Mouse (Mus musculus) forebrain, embryonic 10.5 days (tissue): ENCODE data around the gene Kctd8. TPM values are rescaled to one million over a fixed set of nuclear protein-coding genes. Genes with fewer than 3 reads are reported as not detected.

Experiments used
- DNase-seq: peaks from one replicate; pipeline ENCODE4 v3.0.0-alpha.2; 2017; ENCODE audit warnings: low spot score; ENCODE audit errors: extremely low spot score
- H3K27ac ChIP-seq: fragments of 300-500 bp; sonication (generic); 2 replicates; pipeline ENCODE4 v1.5.1; 2016; ENCODE audit warnings: mild to moderate bottlenecking
- H3K27me3 ChIP-seq: fragments of 300-500 bp; sonication (generic); 2 replicates; pipeline ENCODE4 v1.6.1; 2016; ENCODE audit warnings: mild to moderate bottlenecking; ENCODE audit not compliant: poor library complexity, severe bottlenecking
- H3K36me3 ChIP-seq: fragments of 300-500 bp; sonication (generic); replicated peaks from 2 replicates; pipeline ENCODE4 v1.6.1; 2016; ENCODE audit warnings: mild to moderate bottlenecking, moderate library complexity
- H3K4me1 ChIP-seq: fragments of 300-500 bp; sonication (generic); 2 replicates; pipeline ENCODE4 v1.6.1; 2016
- H3K4me3 ChIP-seq: fragments of 300-500 bp; sonication (generic); 2 replicates; pipeline ENCODE4 v1.5.1; 2016; ENCODE audit warnings: mild to moderate bottlenecking, moderate library complexity
- H3K9me3 ChIP-seq: fragments of 300-500 bp; sonication (generic); 2 replicates; pipeline ENCODE4 v1.6.1; 2016; ENCODE audit warnings: mild to moderate bottlenecking, moderate library complexity
- WGBS: fragments of 180-500 bp; shearing (Covaris S2); methylation state at CpG from one replicate; pipeline ENCODE4 v1.1.7; 2016; 5-methylcytosine and 5-hydroxymethylcytosine counted together
- polyA plus RNA-seq: library from polyadenylated mRNA; unstranded; fragments of >200 nt; fragmentation: Nextera tagmentation; extraction: Ambion mirVana; gene quantifications from 2 replicates; pipeline ENCODE4 v1.2.1, GENCODE M21; 2016

Kctd8 gene
- 0.30 and 0.68 TPM in 2 replicates for polyA plus RNA-seq

DNA sequence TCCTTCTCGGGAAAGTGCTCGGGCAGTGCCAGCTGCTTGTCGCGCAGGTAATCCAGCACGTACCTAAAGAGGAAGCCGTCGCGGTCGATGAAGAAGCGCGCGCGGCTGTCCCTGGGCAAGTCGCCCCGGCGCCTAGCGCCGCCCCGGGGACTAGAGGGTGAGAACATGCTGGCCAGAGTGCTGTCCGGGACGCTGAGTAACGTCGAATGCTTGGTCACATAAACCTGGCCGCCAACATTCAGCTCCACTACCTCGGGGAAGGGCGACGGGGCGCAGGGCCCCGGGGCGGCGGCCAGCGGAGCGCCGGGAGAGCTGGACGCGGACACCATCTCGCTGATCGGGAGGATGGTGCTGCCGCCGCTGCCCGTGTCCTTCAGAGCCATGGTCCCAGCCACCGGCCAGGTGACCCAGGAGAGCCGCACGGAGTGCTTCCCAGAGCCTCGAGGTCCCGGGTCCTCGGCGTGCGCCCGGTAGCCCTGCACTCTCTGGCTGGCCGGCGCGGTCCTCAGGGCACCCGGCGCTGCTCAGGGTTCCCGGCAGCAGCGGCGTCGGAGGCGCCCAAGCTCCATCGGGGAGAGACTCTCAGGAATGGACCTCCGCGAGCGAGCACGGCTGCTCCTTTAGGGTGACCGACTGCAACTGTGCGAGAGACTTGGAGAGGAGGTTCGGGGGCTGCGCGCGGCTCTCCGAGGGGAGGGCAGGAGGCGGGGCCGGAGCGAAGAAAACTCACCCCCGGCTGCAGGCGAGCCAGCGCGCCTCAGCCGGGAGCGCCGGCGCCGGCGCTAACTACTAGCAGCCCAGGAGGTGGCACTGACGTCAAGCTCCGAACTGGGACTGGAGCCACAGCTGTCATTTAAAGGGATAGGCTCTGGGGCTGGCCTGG is at the start of gene Kctd8:
Gene Kctd8 (minus strand): TSS at position 761 of the 883 bp plus-strand sequence.
- Histone ChIP-seq H3K27ac (peak within 1 kb of the TSS; percentile 70), H3K4me1 (peaks cover 21% of the 10 kb centered on the region), H3K27me3 (peaks cover 53% of the 10 kb centered on the region), H3K9me3 (no peaks in the 10 kb centered on the region), H3K36me3 (no peaks in the 10 kb centered on the region), H3K4me3 (peak within 1 kb of the TSS; percentile 63)
- peak; percentile 72 for DNase-seq
- under 1% methylated on average over 87 of the region's 87 CpGs for WGBS

GRCm38 (mm10) chr5:69379072-69379471 is 37.6 kb upstream of the Kctd8 start:
- no peak for DNase-seq
- Histone ChIP-seq H3K27me3 (no peaks in the 10 kb centered on the region), H3K27ac (no peak overlapping the region), H3K36me3 (no peaks in the 10 kb centered on the region), H3K4me1 (no peaks in the 10 kb centered on the region), H3K9me3 (no peaks in the 10 kb centered on the region), H3K4me3 (no peak overlapping the region)
- 96% methylated on average over 4 of the region's 4 CpGs for WGBS

GRCm38 (mm10) chr5:69350596-69350995 is 9.1 kb upstream of the Kctd8 start:
- WGBS: 93% methylated on average over 3 of the region's 3 CpGs
- no peak overlapping the region for H3K27ac ChIP-seq
- no peak for DNase-seq
- no peaks in the 10 kb centered on the region for H3K9me3 ChIP-seq
- H3K27me3 ChIP-seq: no peaks in the 10 kb centered on the region
- H3K36me3 ChIP-seq: no peaks in the 10 kb centered on the region
- no peak overlapping the region for H3K4me3 ChIP-seq
- H3K4me1 ChIP-seq: no peaks in the 10 kb centered on the region

- Histone ChIP-seq H3K9me3 (no peaks in the 10 kb centered on the region), H3K27me3 (peaks cover 53% of the 10 kb centered on the region), H3K27ac (0 out of 2 replicates have a peak overlapping the region, but pooled peaks have one; percentile 30), H3K4me3 (peak overlapping the region; percentile 63), H3K4me1 (peaks cover 21% of the 10 kb centered on the region), H3K36me3 (no peaks in the 10 kb centered on the region)
- DNase-seq: peak; percentile 65
- 1% methylated on average over 44 of the region's 44 CpGs for WGBS
These were observed 1.2 kb downstream of the Kctd8 start for GRCm38 (mm10) chr5:69340102-69340918.

GRCm38 (mm10) chr5:69339623-69339970 is 1.9 kb downstream of the Kctd8 start:
- H3K4me3 ChIP-seq: peak overlapping the region; percentile 63; the same call in 1 of the 2 replicates
- DNase-seq: no peak
- WGBS: 87% methylated on average over 6 of the region's 6 CpGs
- H3K27ac ChIP-seq: no peak overlapping the region
- H3K27me3 ChIP-seq: peaks cover 53% of the 10 kb centered on the region
- H3K4me1 ChIP-seq: peaks cover 21% of the 10 kb centered on the region
- no peaks in the 10 kb centered on the region for H3K36me3 ChIP-seq
- no peaks in the 10 kb centered on the region for H3K9me3 ChIP-seq

- WGBS: 68% methylated on average over 4 of the region's 4 CpGs
- Histone ChIP-seq H3K36me3 (no peaks in the 10 kb centered on the region), H3K9me3 (no peaks in the 10 kb centered on the region), H3K4me3 (no peak overlapping the region), H3K4me1 (peaks cover 21% of the 10 kb centered on the region), H3K27ac (no peak overlapping the region), H3K27me3 (peaks cover 53% of the 10 kb centered on the region)
- no peak for DNase-seq
These were observed 2.4 kb downstream of the Kctd8 start for GRCm38 (mm10) chr5:69338916-69339622.

DNA sequence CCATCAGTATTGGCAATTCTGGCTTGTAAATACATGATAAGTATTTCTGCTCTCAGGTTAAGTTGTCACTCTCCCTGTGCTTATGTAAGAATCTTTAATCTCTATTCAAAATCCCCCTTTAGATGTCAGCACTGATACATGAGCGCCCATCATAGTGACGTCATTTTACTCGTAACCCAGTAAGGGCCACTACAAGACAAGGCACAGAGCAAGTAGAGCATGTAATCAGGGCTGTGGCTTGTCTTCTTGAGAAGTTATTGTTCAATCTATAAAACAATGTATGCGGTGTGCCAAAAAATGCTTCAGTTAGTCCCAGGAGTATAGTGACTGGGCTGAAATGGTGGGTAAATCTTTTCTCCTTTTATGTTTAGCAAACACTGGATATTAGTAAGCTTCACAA is 13.9 kb downstream of the Kctd8 start:
- Histone ChIP-seq H3K4me3 (no peak overlapping the region), H3K27ac (no peak overlapping the region), H3K27me3 (peaks cover 40% of the 10 kb centered on the region), H3K4me1 (peaks cover 10% of the 10 kb centered on the region), H3K36me3 (no peaks in the 10 kb centered on the region), H3K9me3 (no peaks in the 10 kb centered on the region)
- WGBS: 77% methylated on average over 4 of the region's 4 CpGs
- DNase-seq: no peak

DNA sequence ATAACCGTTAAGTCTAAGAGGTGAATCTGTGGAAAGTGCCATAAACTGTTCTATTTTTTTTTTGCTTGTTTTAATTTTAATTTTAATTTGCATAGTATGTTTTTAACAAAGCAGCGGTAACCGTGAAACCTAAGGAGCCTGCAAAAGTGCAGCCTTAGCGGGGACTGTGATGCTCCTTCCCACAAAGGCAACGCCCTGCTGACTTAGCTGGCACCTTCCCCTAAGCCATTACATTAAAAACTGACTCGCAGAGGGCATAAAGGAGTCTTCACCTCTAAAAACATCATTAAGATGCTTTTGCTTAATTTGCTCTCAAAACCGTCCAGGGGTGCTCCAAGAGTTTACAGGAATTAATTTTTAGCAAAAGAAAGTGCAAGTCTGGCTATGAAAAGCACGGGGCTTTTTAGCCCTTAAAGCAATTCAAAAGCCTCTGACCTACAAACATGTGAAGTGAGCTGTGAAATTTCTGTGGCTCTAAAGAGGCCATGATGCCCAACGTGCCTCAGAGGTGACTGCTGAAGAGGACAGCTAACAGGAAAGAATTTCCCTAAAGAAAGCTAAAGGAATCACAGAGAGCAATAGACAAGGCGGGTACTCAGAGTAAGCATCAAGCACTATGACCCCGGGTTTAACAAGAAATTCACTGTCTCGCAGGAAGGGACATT is 16.8 kb downstream of the Kctd8 start:
- Histone ChIP-seq H3K27ac (no peak overlapping the region), H3K27me3 (peaks cover 64% of the 10 kb centered on the region), H3K9me3 (no peaks in the 10 kb centered on the region), H3K4me1 (peaks cover 10% of the 10 kb centered on the region), H3K4me3 (no peak overlapping the region), H3K36me3 (no peaks in the 10 kb centered on the region)
- DNase-seq: no peak
- WGBS: 39% methylated on average over 12 of the region's 12 CpGs

DNA sequence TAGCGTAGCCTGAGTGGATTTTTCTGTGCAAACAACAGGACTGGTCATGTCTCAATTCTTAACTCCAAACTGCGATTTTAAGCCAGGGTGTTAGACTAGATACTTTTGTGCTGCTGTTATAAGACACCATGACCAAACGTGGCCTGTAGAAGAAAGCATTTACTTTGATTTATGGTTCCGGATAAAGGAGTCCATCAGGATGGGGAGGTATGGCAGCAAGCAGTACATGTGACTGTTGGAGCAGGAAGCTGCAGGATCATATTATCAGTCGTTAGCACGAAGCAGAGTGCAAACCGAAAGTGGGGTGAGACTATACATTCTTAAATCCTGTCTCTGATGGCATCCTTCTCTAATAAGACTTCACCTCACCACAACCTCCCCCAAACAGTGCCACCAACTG is 28.9 kb downstream of the Kctd8 start:
- no peaks in the 10 kb centered on the region for H3K27me3 ChIP-seq
- H3K4me3 ChIP-seq: no peak overlapping the region
- no peaks in the 10 kb centered on the region for H3K9me3 ChIP-seq
- H3K27ac ChIP-seq: no peak overlapping the region
- no peak for DNase-seq
- no peaks in the 10 kb centered on the region for H3K36me3 ChIP-seq
- WGBS: 87% methylated on average over 7 of the region's 7 CpGs
- no peaks in the 10 kb centered on the region for H3K4me1 ChIP-seq

GRCm38 (mm10) chr5:69301665-69302064 is 39.8 kb downstream of the Kctd8 start:
- H3K9me3 ChIP-seq: no peaks in the 10 kb centered on the region
- 50% methylated on average over 1 of the region's 1 CpGs for WGBS
- H3K4me3 ChIP-seq: no peak overlapping the region
- no peaks in the 10 kb centered on the region for H3K36me3 ChIP-seq
- H3K4me1 ChIP-seq: no peaks in the 10 kb centered on the region
- DNase-seq: no peak
- H3K27me3 ChIP-seq: no peaks in the 10 kb centered on the region
- no peak overlapping the region for H3K27ac ChIP-seq

GRCm38 (mm10) chr5:69292353-69292752 is 49.1 kb downstream of the Kctd8 start:
- Histone ChIP-seq H3K36me3 (no peaks in the 10 kb centered on the region), H3K27ac (no peak overlapping the region), H3K4me3 (no peak overlapping the region), H3K4me1 (no peaks in the 10 kb centered on the region), H3K9me3 (no peaks in the 10 kb centered on the region), H3K27me3 (no peaks in the 10 kb centered on the region)
- 83% methylated on average over 6 of the region's 6 CpGs for WGBS
- no peak for DNase-seq

- Histone ChIP-seq H3K27me3 (no peaks in the 10 kb centered on the region), H3K27ac (no peak overlapping the region), H3K9me3 (no peaks in the 10 kb centered on the region), H3K36me3 (no peaks in the 10 kb centered on the region), H3K4me3 (no peak overlapping the region), H3K4me1 (no peaks in the 10 kb centered on the region)
- no peak for DNase-seq
- WGBS: 91% methylated on average over 6 of the region's 6 CpGs
These were observed 57.1 kb downstream of the Kctd8 start for GRCm38 (mm10) chr5:69284359-69284758.
